Mouse (Mus musculus): Measurements from ENCODE around the gene Col6a2.

DNA sequence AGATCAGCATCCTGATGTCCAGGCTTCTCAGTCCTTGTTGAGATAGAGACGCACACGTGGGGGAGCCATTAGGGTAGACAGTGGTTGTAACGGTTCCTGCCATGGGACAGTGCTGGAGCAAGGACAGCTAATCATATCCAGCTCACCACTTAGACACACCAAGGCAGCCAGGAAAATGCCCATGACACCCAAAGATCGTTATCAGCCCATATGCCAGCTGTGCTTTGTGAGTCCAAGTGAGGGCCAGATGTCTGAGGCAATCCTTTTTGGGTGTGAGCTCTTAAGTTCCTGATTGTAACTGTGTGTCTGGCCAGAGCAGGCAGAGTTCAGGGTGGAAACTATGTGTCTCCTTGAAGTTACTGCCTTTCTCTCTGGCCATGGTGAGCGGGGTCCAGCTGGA is 69.4 kb downstream of the Col6a2 start:
- TF ChIP-seq CTCF (IDR thresholded peaks at IDR 0.05; ENCODE audit: insufficient read depth, low read length): no peak
- no peak for TF ChIP-seq POLR2A (IDR thresholded peaks at IDR 0.05; ENCODE audit: borderline replicate concordance, extremely low read depth, low read depth, low read length)
